Mouse (Mus musculus): ENCODE data around the gene Ifnab.

GRCm38 (mm10) chr4:88655461-88655860, 35.7 kb downstream of the Ifnab start:
- TF ChIP-seq GATA1 (IDR thresholded peaks at IDR 0.05; ENCODE audit: borderline replicate concordance, low read length) (no peak), FLI1 (IDR thresholded peaks at IDR 0.05; ENCODE audit: low read length) (no peak)

Measured in megakaryocyte, embryonic 14.5 days (primary cell).